Mouse (Mus musculus) erythroblast, embryonic 14.5 days (primary cell): ENCODE measurements around the gene Ccdc127.

ENCODE experiments used
- GATA1 ChIP-seq: IDR thresholded peaks from 2 replicates; pipeline ENCODE4 v1.6.1; 2012; ENCODE audit warnings: low read length, inconsistent platforms, mixed read lengths
- TAL1 ChIP-seq: IDR thresholded peaks from 3 replicates; pipeline ENCODE4 v1.6.1; 2012; ENCODE audit warnings: low read length, inconsistent platforms, mixed read lengths

- TF ChIP-seq TAL1 (no peak), GATA1 (no peak)
Observed at GRCm38 (mm10) chr13:74305780-74306179, 44.3 kb upstream of the Ccdc127 start.
